Mouse (Mus musculus) lung, embryonic 15.5 days (tissue): ENCODE data around the gene Ccl1. TPM values are rescaled to one million over a fixed set of nuclear protein-coding genes. Genes with fewer than 3 reads are reported as not detected.
A peak's percentile ranks its signal among the peaks of the same experiment; 100 is the strongest.

ENCODE experiments used
- ATAC-seq: fragments of 200-750 bp; cut with Nextera tagmentation; 2 replicates; pipeline ENCODE4 v1.8.0; 2017; ENCODE audit warnings: moderate number of reproducible peaks, borderline replicate concordance; ENCODE audit not compliant: low FRiP score, low TSS enrichment; ENCODE audit errors: extremely low read depth
- H3K27ac ChIP-seq: fragments of 300-500 bp; sonication (generic); 2 replicates; pipeline ENCODE4 v1.5.1; 2015; ENCODE audit warnings: moderate library complexity, mild to moderate bottlenecking, inconsistent platforms
- H3K27me3 ChIP-seq: fragments of 300-500 bp; sonication (generic); 2 replicates; pipeline ENCODE4 v1.6.1; 2015; ENCODE audit warnings: inconsistent platforms
- H3K36me3 ChIP-seq: fragments of 300-500 bp; sonication (generic); 2 replicates; pipeline ENCODE4 v1.6.1; 2015; ENCODE audit warnings: inconsistent platforms
- H3K4me1 ChIP-seq: fragments of 300-500 bp; sonication (generic); 2 replicates; pipeline ENCODE4 v1.6.1; 2015; ENCODE audit warnings: inconsistent platforms
- H3K4me2 ChIP-seq: fragments of 300-500 bp; sonication (generic); 2 replicates; pipeline ENCODE4 v1.6.1; 2015; ENCODE audit warnings: inconsistent platforms, mild to moderate bottlenecking, moderate library complexity
- H3K4me3 ChIP-seq: fragments of 300-500 bp; sonication (generic); 2 replicates; pipeline ENCODE4 v1.5.1; 2015; ENCODE audit warnings: mild to moderate bottlenecking, inconsistent platforms
- H3K9ac ChIP-seq: fragments of 300-500 bp; sonication (generic); 2 replicates; pipeline ENCODE4 v1.6.1; 2015; ENCODE audit warnings: inconsistent platforms
- H3K9me3 ChIP-seq: fragments of 300-500 bp; sonication (generic); 2 replicates; pipeline ENCODE4 v1.6.1; 2016; ENCODE audit warnings: inconsistent platforms
- WGBS: fragments of 180-500 bp; shearing (Covaris S2); methylation state at CpG from one replicate; pipeline ENCODE4 v1.1.7; 2015; 5-methylcytosine and 5-hydroxymethylcytosine counted together
- polyA plus RNA-seq: library from polyadenylated mRNA; unstranded; fragments of >200 nt; fragmentation: Nextera tagmentation; extraction: Ambion mirVana; gene quantifications from 2 replicates; pipeline ENCODE4 v1.2.1, GENCODE M21; 2015

Ccl1 gene
- polyA plus RNA-seq, 1 experiment from 2014 or later: not detected

- WGBS: 80% methylated on average over 2 of the region's 2 CpGs
- no peaks in the 10 kb centered on the region for H3K27me3 ChIP-seq
- ATAC-seq: no peak
These were observed 132.0 kb downstream of the Ccl1 start for GRCm38 (mm10) chr11:82173491-82173890.

DNA sequence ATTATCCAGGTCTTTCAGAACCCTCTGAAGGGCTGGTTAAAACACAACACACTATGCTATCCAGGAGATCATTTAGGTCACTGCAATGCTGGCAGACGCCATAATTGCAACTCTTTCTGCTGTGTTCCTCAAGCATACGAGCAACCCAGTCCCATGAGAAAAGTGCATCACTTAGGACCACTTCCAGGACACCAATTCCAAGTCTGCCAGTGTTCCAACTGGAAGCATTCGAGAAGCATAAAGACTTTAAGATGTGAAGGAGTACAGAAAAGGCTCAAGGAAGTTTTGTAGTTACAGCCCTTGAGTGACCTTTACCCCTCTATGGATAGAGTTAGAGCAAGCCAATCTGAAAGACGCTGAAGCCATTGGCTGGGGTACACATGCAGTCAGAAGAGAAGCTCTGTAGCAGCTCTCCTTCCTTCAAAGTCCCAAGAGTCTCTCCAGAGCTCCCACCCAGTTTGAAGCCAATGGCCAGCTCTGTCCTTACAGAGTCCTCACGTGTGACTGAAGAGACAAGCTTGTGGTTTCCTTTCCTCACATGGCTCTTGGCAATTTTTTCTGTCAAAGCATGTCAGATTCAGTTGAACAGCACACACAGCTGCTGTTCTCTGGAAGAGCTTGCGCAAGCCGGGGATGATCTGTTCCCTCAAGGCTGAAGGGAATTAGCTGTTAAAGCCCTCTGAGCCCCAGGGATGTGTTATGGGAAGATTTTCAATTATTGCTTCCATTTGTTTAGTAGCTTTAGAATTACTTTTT, 134.0 kb downstream of the Ccl1 start:
- H3K36me3 ChIP-seq: no peaks in the 10 kb centered on the region
- ATAC-seq: peak; percentile 86
- H3K4me2 ChIP-seq: no peak overlapping the region
- no peak overlapping the region for H3K4me3 ChIP-seq
- no peaks in the 10 kb centered on the region for H3K27me3 ChIP-seq
- H3K27ac ChIP-seq: peak overlapping the region; percentile 70
- H3K4me1 ChIP-seq: peaks cover 14% of the 10 kb centered on the region; the same call in 1 of the 2 replicates
- WGBS: 46% methylated on average over 7 of the region's 7 CpGs
- no peak overlapping the region for H3K9ac ChIP-seq
- no peaks in the 10 kb centered on the region for H3K9me3 ChIP-seq

More at GRCm38 (mm10) chr11:82173491-82173890, 132.0 kb downstream of the Ccl1 start:
- Histone ChIP-seq H3K4me2 (no peak overlapping the region), H3K36me3 (no peaks in the 10 kb centered on the region), H3K9me3 (no peaks in the 10 kb centered on the region), H3K27ac (no peak overlapping the region), H3K9ac (no peak overlapping the region), H3K4me1 (peaks cover 14% of the 10 kb centered on the region; the same call in 1 of the 2 replicates), H3K4me3 (no peak overlapping the region)

DNA sequence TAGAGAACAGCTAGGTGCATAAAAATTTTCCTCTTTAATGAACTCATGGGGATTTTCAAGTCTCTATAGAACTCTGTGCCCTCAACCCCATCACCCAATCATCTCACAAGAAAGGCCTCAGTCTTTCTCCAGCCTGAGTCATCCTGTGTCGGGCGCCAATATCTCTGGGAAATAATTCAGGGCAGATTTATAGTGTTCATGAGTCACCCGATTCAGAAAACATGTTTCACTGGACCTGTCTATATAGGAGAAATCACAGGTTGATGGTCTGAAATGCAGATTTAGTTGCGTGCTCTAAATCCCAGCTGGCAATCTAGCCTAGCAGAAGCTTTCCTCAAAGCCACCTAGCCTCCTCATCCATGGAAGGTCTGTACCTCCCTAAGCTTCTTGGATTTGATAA, 136.0 kb downstream of the Ccl1 start:
- Histone ChIP-seq H3K36me3 (no peaks in the 10 kb centered on the region), H3K4me1 (peaks cover 8% of the 10 kb centered on the region; the same call in 1 of the 2 replicates), H3K27me3 (no peaks in the 10 kb centered on the region), H3K9ac (no peak overlapping the region), H3K27ac (no peak overlapping the region), H3K4me2 (no peak overlapping the region), H3K4me3 (no peak overlapping the region), H3K9me3 (no peaks in the 10 kb centered on the region)
- 92% methylated on average over 4 of the region's 4 CpGs for WGBS
- no peak for ATAC-seq

GRCm38 (mm10) chr11:82168308-82168707, 137.2 kb downstream of the Ccl1 start:
- no peak for ATAC-seq
- 98% methylated on average over 2 of the region's 2 CpGs for WGBS
- no peak overlapping the region for H3K9ac ChIP-seq
- H3K27ac ChIP-seq: no peak overlapping the region
- no peaks in the 10 kb centered on the region for H3K9me3 ChIP-seq
- peaks cover 8% of the 10 kb centered on the region; the same call in 1 of the 2 replicates for H3K4me1 ChIP-seq
- H3K4me2 ChIP-seq: no peak overlapping the region
- no peak overlapping the region for H3K4me3 ChIP-seq
- no peaks in the 10 kb centered on the region for H3K27me3 ChIP-seq
- no peaks in the 10 kb centered on the region for H3K36me3 ChIP-seq

DNA sequence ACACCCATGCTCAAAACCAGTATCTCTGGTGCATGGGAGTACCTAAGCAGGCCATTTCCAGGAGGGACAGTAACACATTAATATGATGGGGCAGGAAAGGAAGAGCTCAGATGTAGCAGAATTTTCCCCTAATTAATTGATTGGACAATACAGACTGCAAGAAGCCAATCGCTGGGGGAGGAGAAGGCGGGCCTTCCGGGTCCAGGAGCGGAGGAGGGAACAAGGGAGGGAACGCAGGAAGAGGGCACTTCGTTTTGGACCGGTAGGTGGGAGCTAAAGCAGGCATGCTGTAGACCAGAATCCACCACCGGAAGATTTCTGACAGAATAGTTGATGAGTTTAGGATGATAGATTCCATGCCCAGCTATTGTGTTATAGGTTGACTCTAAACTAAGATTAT, 142.2 kb downstream of the Ccl1 start:
- Histone ChIP-seq H3K4me2 (no peak overlapping the region), H3K9ac (no peak overlapping the region), H3K36me3 (no peaks in the 10 kb centered on the region), H3K9me3 (no peaks in the 10 kb centered on the region), H3K4me1 (no peaks in the 10 kb centered on the region), H3K4me3 (no peak overlapping the region), H3K27ac (no peak overlapping the region), H3K27me3 (no peaks in the 10 kb centered on the region)
- ATAC-seq: no peak
- 61% methylated on average over 8 of the region's 8 CpGs for WGBS

DNA sequence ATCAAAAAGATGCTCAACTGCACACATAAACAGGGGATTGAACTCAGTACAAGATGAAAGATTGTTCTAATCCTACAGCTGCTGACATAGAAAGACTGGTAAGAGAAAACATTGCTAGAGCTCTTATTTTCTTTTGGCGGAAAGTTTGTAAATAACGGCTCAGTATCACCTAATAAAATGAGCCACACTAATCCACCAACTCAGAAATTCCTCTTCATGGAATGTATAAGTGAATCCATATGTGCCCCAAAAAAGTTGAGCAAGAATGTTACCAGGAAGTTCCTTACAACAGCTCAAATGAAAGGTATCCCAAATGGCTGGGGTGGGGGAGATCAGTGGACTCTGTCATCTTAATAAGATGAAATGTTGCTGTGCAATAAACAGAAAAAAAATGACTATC, 146.4 kb downstream of the Ccl1 start:
- Histone ChIP-seq H3K9ac (no peak overlapping the region), H3K4me1 (no peaks in the 10 kb centered on the region), H3K27me3 (no peaks in the 10 kb centered on the region), H3K9me3 (no peaks in the 10 kb centered on the region), H3K4me3 (no peak overlapping the region), H3K4me2 (no peak overlapping the region), H3K27ac (peak overlapping the region; percentile 74; the same call in 1 of the 2 replicates), H3K36me3 (no peaks in the 10 kb centered on the region)
- WGBS: 62% methylated on average over 2 of the region's 2 CpGs
- ATAC-seq: peak; percentile 57; the same call in 1 of the 2 replicates

GRCm38 (mm10) chr11:82139492-82140094, 165.9 kb downstream of the Ccl1 start:
- no peak overlapping the region for H3K4me2 ChIP-seq

GRCm38 (mm10) chr11:82136196-82136595, 169.3 kb downstream of the Ccl1 start:
- Histone ChIP-seq H3K27ac (no peak overlapping the region), H3K4me2 (no peak overlapping the region), H3K36me3 (no peaks in the 10 kb centered on the region), H3K9me3 (no peaks in the 10 kb centered on the region), H3K4me1 (peaks cover 20% of the 10 kb centered on the region), H3K27me3 (no peaks in the 10 kb centered on the region), H3K9ac (no peak overlapping the region), H3K4me3 (no peak overlapping the region)
- ATAC-seq: no peak
- WGBS: 85% methylated on average over 2 of the region's 2 CpGs

More at GRCm38 (mm10) chr11:82139492-82140094, 165.9 kb downstream of the Ccl1 start:
- H3K27ac ChIP-seq: peak overlapping the region; percentile 69
- WGBS: 24% methylated on average over 7 of the region's 7 CpGs
- no peaks in the 10 kb centered on the region for H3K9me3 ChIP-seq
- peaks cover 20% of the 10 kb centered on the region for H3K4me1 ChIP-seq
- peak; percentile 96 for ATAC-seq
- H3K27me3 ChIP-seq: no peaks in the 10 kb centered on the region
- no peaks in the 10 kb centered on the region for H3K36me3 ChIP-seq
- H3K9ac ChIP-seq: no peak overlapping the region
- no peak overlapping the region for H3K4me3 ChIP-seq

GRCm38 (mm10) chr11:82132977-82133376, 172.5 kb downstream of the Ccl1 start:
- WGBS: 63% methylated on average over 1 of the region's 1 CpGs
- Histone ChIP-seq H3K4me1 (no peaks in the 10 kb centered on the region), H3K9me3 (no peaks in the 10 kb centered on the region), H3K9ac (no peak overlapping the region), H3K36me3 (no peaks in the 10 kb centered on the region), H3K27ac (no peak overlapping the region), H3K27me3 (no peaks in the 10 kb centered on the region), H3K4me3 (no peak overlapping the region), H3K4me2 (no peak overlapping the region)
- no peak for ATAC-seq

Other genes starting within 250 kb of the Ccl1 start
- gene Ccl11, start 247.9 kb downstream of the Ccl1 start, polyA plus RNA-seq: 81.8 and 84.7 TPM in 2 replicates
- 4.3 and 5.8 TPM in 2 replicates for gene Ccl12, start 203.8 kb downstream of the Ccl1 start, polyA plus RNA-seq
- gene Ccl8, start 190.5 kb downstream of the Ccl1 start, polyA plus RNA-seq: 0.35 TPM in 1 of 2 replicates, not detected in the other
- 0.11 and 0.12 TPM in 2 replicates for gene Tmem132e, start 83.2 kb upstream of the Ccl1 start, polyA plus RNA-seq